Mouse (Mus musculus): Measurements from ENCODE around the gene Col19a1.

Gene Col19a1

DNA sequence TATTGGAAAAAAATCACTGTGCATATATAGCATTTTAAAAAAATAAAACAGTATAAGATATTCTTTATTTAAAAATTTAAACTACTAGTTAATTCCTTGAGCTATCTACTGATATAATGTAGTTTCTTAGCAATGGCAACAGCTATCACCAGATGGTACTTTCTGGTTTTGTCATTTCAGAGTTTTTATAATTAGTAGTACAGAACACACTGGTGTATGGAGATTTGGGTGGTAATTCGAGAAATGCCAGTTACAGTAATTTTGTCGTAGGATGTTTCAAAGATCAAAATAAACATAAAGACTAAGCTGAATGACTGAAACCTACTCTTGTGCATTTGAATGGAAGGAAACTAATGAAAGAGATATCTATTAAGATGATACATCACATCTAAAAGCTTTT lies 129.3 kb downstream of the Col19a1 start:
- DNase-seq, result no peak

DNA sequence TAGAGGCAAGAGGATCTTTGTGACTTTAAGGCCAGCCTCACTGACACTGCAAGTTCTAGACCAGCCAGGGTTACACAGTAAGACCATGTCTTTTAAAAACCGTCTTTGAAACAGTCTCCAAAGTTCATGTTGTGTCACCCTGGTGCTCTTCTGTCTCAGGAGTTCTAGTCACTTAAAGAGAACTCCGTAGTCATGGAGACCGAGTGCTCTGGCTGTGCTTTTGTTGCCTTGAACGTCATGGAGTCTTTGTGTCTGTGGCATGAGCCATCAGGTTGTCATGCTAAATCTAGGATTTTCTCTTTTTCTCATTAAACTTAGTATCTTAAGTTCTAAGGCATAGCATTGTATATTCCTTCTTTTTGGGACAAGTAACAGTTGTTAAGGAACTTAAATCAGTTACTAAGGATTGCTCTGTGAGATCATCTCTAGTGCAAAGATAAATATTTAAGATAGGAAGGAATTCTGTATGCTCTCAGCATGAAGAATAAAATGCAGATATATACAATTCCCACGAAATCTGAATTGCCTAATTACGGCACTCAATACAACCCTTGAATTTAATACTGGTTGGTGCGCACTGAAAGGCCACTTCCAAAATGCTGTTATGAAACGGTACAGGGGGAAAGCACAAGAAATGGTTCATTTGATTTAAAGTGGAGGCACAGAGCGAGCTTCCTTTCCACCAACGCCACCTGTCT lies 134.6 kb downstream of the Col19a1 start:
- DNase-seq, result no peak

DNA sequence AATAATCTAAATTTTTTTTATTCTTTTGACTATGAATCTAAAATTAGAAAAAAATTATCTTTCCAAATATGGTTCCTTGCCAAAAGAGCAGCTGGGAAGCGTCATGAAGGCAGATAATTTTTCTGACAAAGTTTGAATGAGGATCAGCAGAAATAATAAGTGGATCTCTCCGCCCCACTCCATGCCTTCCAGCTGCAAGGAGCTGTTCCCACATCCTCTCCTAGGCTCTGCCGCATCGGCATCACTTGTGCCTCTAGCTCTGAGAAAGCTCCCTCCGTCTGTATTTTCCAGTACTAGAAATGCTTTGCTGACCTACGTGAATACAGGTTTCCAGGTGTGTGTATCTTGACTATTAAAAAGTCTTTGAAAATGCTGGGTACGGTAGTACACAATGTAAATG lies 135.1 kb downstream of the Col19a1 start:
- DNase-seq, result no peak

DNA sequence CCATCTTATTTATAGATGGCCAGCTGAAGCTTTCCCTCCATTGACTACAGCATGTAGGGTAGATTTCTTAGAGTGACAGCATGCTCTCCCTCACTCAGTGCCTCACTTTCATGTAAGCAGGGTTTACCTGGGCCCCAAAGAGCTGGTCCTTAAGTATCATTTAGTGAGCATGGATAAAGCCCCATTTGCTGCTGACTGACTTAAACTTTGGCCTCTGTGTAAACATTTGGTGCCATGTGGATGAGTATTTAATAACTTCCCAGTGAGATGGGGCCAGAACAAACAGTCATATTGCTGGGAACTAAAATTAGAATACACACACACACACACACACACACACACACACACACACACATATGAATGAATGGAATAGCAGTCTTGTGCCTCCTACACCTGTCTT lies 149.8 kb downstream of the Col19a1 start:
- DNase-seq, result no peak

DNA sequence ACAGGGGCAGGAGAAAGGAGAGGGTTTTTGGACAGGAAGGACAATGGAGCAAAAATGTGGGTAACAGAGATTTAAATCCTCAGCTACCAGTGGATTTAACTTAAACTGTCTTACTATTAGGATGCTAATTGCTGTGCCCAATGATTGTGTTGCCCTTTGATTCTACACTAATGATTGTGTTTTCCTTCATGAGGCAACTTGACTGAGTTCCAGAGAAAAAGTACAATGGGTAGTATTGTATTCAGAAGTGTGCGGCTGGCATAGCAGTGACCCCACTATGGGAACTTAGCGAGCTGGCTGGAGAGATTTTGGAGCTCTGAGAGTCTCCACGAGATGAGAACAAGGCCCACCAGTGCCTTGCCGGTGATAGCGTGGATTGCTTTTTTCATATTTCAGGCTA lies 159.0 kb downstream of the Col19a1 start:
- DNase-seq, result no peak

DNA sequence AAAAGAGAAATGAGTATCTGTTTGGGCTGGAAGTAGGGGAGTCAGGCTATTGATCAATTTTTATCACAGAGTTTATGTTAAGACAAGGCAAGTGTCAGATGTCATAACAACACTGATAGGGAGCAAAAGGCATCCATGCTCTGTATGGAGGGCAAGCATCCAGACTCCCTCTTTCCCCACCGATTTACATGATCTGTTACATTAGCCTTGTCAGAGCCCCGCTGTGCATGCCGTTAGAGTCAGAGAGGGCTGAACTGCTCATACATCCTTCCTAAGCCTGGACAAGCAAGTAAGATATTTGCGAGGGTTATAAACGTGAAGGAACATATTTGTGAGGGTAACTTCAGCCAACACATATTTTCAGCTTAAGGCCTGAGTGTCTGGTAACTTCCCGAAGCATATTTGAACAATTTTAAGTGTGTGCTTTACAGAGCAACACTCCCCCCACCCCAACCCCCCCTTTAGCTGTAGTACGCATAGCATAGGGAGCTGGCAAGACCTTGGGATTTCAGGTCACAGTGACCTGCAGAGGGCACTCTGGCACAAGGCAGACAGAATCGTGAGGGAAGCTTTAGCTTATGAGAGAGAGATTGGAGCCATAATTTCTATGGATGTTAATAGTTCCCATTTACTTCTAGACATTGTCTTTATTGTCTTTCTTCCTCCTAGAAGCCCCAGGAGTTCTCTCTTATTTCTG lies 209.0 kb downstream of the Col19a1 start:
- DNase-seq, result peak; percentile 63 to 69

DNA sequence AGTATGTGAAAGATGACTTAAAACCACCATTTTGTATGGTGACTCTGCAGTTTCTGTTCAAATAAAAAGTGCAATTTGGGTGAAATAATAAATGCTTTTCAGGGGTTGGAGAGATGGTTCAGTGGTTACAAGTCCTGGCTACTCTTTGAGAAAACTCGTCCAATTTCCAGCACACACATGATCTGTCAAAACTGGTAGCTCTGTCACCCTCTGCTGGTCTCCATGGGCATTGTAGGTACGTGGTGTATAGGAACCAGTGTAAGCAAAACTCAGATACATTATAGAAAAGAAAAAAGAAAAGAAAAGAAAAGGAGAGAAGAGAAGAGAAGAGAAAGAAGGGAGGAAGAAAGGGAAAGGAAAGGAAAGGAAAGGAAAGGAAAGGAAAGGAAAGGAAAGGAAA lies 212.4 kb downstream of the Col19a1 start:
- peak; percentile 20 to 34 for DNase-seq

DNA sequence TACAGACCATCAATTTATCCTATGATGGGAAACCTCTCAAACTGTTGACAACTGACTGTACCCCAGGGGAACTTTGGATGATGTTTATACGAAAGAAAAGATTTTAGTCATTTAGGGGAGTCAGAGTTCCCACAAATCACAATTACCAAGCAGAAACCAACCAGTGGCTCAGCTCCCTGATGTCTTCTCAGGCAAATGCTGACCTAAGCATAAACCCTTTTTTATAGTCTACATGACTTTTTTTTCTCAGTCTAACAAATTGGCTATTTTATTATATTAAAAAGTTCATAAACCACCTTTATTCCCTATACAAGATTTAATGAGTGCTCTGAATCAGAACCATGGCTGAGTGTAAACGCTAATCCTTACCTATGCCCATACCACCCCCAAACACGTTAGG lies 213.6 kb downstream of the Col19a1 start:
- no peak for DNase-seq

DNA sequence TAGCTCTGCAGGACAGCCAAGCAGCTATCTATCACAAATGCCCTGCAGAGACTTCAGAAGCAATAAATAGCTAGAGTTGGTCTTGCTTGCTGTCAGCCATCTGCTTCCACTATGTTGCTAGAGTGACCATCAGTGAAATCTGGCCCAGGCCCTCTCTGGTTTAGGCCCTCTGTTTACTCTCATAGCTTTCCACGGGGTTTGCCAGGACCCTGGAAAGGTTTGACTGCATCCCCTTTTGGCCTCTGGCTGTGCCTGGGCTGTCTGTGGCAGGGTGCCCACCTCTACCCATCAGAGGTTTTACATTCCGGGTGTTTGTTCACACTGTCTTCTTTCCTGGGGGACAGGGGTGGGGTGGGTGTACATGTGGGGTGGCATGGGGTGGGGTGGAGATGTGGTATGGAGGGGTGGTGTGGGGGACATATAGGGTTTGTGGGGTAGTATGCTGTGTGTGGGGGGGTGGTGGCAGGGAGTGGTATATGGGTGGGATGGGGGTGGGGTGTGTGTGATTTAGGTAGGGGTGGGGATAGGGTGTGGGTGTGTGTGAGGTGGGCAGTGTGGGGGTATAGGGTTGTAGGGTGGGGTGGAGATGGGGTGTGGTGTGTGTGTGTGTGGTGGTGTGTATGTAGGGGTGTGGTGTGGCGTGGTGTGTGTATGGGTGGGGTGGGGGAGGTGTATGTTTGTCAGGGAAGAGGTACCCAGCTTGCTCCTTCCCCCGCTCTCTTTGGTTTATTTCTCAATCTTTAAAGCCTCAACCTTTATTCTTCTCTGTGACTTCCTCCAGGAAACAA lies 214.6 kb downstream of the Col19a1 start:
- DNase-seq, result peak in 1 of 2 experiments; percentile 6

DNA sequence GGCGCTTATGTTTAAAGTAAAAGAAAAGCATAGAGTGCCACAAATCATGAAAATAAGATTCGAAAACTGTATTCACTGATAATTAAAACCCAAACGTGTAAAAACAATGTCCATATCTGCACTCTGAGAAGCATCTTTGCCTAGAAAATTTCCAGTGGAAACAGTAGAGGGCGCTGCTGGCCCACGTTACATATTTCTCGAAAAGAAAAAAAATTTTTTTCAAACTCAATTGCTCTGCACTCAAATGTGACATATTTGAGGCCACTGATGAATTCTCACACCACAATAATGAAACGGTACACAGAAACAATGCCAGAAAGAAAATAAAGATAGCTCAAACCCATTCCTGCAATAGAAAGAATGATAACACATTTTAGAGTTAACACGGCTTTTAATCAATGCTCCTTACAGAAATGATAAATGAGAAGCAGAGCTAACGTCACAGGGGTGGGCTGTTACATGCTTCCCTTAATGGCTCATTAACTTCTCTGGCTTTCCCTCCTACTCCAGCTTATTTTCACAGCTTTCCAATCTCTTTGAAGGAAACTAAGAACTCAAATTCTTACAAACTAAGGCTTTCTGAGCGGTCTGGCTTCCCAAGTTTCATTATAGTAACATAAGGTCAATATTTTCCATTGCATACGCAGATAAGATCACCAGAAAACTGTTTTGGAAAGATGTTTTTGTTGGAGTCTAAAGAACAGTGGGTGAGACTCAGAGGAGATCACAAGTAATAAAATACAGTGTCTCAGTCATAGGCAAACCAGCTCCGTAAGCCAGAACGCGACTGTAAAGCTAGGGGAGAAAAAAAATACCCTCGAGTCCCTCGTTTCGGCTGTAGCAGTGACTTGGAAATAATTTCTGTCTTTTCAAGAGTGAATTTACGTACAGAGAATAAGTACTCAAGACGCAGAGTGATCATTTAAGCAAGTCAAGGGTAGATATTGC lies 219.4 kb downstream of the Col19a1 start:
- peak; percentile 32 to 57 for DNase-seq

DNA sequence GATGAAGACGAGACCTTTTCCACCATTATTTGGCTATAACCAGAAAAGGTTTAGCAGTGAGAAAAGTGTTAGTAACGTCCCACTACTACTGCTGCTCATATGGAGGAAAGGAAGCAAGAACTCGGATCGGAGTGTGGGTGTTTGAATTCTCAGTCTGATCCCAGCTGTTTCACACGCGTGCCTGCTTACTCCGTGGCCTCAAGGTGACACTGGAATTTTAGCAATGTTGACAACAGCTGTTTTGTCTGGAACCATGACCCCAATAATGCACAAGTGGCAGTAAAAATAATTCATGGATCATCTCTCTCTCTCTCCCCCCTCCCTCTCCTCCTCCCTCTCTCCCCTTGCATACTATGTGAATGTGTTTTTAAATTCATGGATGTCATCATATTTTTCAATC lies 222.5 kb downstream of the Col19a1 start:
- DNase-seq, result no peak

DNA sequence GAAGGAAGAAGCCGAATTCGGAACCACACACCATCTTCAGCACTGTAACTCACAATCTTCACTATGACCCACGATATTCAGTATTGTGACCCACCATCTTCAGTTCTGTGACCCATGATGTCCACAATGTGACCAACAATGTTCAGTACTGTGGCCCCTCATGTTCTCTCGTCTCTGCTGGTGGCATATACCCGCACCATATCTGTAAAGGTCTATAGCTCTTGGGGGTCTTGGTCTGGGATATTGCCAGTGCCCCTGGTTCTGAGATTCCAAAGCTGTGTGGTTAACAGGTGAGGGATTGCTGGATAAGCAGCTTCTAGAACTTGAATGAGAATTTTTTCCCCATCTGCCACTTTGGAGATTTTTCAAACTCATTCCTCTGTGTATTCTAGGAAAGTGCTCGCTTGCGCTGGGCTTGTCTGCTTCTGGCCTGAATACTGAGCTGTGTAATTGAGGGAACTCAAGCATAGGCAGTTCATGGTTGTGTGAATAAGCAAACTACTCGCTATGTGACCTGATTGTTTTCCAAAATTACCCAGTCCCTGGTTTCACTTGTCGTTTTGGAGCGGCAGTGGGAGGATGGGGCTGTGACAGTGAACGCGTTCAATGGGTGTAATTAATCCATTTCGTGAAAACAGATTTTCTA lies 225.2 kb downstream of the Col19a1 start:
- peak; percentile 24 for DNase-seq

DNA sequence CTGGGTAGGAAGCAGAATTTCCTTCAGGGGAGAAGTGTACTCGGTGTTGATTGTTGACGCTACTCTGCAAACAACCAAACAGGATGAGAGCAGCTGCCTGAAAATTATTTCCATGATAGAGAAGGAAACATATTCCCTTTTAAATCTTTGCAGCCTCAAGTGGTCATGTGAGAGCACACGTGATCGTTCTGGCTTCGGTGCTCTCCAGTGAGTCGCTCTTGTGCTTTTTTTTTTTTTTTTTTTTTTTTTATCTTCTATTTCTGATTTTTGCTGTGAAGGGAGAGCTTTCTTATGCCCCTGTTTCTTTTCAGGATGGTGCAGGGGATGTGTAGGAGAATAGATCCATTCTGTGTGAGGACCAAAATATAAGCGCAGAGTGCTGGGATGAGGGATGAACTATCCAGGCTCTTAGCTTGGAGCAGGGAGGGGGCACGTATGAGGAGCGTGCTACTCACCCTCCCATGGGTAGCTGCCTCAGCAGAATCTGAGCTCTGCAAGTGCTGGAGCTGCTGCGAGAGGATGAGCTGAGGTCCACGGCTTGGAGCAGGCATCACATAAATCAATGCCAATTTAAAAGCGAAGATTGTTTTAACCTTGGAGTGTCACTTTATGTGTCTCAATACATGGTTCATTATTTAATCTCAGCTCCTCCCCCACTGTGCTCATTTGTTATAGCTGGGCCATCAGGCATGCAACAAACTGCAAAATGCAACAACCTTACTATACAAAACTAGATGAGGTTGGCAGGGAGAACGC lies 237.6 kb downstream of the Col19a1 start:
- DNase-seq, result no peak

DNA sequence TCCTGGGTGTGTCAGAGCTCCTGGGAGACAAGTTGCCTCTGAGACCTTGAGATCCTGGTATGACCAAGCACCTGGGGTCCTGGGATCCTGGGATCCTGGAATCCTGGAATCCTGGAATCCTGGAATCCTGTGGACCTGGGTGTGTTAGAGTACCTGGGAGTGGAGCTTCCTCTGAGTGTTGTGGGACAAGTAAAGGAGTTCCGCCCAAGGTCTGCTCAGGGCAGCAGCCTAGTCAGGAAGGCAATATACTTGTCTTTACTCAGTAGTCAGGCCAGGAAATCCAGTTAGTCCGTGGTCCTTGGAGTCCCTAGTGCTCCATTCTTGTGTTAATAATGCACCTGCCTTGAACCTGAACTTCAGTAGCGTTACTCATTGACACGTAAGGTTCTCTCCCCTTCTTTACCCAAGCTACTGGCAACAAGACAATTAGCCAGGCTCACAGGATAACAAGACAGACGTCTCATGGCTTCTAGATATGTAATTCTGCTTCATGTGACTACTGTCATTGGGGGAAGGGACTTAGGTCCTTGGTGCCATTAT lies 239.6 kb downstream of the Col19a1 start:
- no peak for DNase-seq

DNA sequence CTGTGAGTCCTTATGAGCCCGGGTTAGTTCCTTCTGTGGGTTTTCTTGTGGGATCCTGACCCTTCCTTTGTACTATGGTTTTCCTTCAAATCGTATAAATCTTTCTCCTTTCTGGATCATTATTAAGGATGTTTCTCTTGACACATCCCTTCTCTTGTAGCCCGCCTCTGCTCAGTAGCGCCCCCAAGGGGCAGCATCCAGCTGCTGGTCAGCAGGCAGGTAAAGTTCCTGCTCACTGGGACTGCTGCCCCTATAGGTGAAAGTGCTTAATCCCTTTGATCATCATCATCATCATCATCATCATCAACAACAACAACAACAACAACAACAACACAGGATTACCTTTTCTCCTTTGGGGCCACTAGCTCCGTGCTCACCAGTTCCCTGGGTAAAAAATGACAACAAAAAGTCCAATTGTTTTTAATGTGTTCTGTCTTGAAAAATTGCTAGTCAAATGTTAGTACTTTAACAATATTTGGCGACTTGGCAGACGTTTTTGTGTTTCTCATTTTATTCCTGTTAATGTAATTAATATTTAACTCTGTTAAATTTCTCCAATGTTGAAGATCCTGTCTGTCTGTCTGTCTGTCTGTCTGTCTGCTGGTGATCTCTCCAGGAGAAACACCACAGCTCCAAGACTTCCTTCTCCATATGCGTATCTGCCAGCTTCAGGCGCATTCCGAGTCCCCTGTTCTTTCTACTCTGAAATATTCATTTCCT lies 249.6 kb downstream of the Col19a1 start:
- no peak for DNase-seq

DNA sequence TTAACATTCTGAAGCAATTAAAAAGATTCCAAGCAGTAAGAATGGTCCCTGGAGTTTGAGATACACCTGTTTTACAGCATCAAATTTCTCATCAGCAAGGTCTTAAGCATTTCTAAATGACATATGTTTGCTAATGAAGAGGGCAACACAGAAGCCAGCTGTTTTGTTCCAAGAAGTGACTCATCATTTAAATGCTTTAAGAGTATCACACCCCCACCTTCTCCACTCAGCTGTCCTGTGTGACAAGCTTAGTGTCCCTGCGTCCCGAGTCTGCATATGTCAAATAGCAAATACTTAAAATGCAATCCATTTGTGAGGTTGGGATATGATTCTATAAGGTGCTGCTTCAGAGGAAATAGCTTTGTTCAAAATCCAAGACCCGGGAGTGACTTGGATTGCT lies 251.2 kb downstream of the Col19a1 start:
- no peak for DNase-seq

DNA sequence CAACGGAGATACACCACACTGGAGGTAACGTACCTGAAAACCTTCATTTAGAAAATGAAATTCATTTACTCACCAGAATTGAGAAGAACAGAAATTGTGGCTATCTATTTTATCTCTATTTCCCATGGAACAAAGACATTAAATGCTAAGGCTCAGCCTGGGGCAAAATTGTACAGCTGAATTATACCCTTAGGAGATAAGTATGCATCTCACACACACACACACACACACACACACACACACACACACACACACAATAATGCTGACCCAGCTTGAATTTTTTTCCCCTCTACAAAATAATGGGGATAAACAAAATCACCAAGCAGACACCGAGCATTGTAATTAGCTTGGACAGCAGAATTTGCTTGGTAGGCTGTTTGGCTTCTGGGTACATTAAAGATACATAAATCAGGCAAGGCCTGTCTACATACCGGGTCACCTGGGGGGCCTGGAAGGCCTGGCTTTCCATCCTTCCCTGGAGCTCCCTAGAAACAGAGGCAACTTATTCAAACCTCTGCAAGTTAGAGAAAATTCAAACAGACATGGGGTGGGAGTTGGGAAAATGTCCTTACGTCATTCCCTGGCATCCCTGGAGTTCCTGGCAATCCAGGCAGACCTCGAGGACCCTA lies 270.2 kb downstream of the Col19a1 start:
- DNase-seq, result no peak

DNA sequence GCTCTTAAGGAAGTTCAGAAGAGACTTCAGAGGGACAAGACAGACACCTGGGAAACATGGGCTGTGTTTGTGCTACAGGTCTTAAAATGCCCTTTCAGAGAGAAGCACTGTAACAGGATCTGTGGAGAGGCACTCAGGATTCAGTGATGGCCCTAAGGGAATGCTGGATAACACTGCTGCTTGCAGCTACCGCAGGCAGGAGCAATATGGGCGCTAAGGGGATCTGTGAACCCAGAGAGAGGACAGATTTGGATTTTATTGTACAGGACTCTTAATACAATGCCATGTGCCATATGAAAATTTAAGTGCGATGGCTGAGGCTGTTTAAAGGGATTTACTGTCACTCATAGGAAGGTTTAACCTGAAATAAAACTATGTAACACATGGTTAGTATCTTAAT lies 270.8 kb downstream of the Col19a1 start:
- no peak for DNase-seq

DNA sequence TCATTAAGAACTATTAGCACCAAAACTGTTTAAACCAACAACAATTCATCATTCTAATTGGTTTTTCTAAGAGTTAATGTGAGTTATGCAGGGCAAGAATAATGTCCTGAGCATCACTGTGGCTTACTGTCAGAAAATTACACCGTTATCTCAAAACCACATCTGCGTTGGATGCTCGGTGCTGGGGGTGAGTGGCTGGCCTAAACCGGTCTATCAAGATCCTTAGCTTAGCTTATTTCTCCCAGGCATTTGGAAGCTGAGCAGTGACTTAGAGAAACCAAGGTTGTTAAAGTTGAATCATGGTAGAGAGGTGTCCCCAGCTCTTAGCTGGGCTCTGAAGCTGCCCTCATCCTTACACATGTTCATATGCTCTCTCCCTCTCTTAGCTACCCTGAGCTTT lies 276.4 kb downstream of the Col19a1 start:
- no peak for DNase-seq

DNA sequence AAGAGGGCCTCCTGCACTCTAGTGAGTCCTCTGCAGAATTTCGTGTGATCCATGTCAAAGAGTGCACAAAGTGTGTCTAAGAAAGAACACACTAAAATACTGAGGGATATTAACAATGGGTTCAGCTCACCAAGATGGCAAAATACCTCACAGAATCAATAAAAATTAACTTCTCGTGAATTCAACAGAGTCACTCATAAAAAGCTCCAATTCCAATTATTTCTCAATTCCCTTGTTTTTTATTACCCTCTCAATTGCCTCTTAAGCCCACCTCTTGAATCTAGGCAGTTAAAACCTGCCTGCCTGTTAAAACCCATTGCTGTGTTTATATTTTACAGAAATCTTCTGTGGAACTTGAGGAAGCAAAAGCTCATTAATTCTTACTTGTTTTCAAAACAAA lies 277.1 kb downstream of the Col19a1 start:
- DNase-seq, result no peak

Measured in cerebellum, adult 18-20 months (tissue).